Mouse (Mus musculus): ENCODE data around the gene Adam34. TPM values are rescaled to one million over a fixed set of nuclear protein-coding genes. Genes with fewer than 3 reads are reported as not detected.

Adam34 gene
- polyA plus RNA-seq (2012; ENCODE audit: low replicate concordance), result not detected in 2 replicates

DNA sequence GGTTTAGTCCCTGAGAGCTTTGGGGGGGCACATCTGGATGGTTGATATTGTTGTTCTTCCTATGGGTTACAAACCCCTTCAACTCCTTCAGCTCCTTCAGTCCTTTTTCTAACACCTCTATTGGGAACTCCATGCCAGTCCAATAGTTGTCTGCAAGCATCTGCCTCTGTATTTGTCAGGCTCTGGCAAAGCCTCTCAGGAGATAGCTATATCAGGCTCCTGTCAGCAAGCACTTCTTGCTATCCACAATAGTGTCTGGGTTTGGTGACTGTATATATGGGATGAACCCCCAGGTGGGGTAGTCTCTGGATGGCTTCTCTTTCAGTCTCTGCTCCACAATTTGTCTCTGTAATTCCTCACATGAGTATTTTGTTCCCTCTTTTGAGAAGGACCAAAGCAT lies at the start of gene Adam34:
Gene Adam34 (minus strand): TSS at position 101 of the 400 bp plus-strand sequence.

DNA sequence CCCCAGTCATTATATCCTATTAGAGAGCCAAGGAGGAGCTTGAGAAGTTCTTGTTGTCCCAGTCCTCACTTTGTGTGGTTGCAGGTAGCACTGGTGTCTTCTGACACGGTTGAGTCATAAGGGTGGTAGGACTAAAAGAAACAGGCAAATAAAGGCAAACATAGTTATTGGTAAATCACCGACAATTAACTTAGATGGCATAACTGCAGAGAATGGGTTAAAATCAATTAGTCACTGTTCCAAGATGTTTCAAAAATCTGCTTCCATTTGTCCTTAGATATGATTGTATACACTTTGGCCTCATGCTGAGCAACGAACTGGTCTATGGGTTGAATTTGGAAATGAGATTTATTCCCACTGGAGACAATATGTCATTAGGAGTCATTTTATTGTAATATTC lies 82.7 kb downstream of the Adam34 start, which contains the start of gene Gm5346:
Gene Gm5346 (minus strand): TSS at position 101 of the 400 bp plus-strand sequence.

Other genes starting within 250 kb of the Adam34 start
- not detected in 2 replicates for gene Adam26b, start 181.9 kb downstream of the Adam34 start, polyA plus RNA-seq (2012; ENCODE audit: low replicate concordance)
- not detected in 2 replicates for gene Adam26a, start 133.3 kb downstream of the Adam34 start, polyA plus RNA-seq (2012; ENCODE audit: low replicate concordance)
- not detected in 2 replicates for gene Gm5346, start 82.8 kb downstream of the Adam34 start, polyA plus RNA-seq (2012; ENCODE audit: low replicate concordance)